Mouse (Mus musculus) c-Kit-positive CD71-positive TER-119-positive erythroid progenitor cells, embryonic 14.5 days (primary cell): ENCODE data around the gene Rdh11.

Experiments used
- DNase-seq: peaks from one replicate; pipeline ENCODE4 v3.0.0-alpha.2; 2013; ENCODE audit warnings: low spot score

The Rdh11 gene

GRCm38 (mm10) chr12:79139417-79139816 lies 52.7 kb downstream of the Rdh11 start:
- DNase-seq, result no peak

- no peak for DNase-seq
These were observed 53.1 kb downstream of the Rdh11 start for GRCm38 (mm10) chr12:79138999-79139398.

- no peak for DNase-seq
These were observed 55.1 kb downstream of the Rdh11 start for GRCm38 (mm10) chr12:79136949-79137348.

- no peak for DNase-seq
These were observed 57.0 kb downstream of the Rdh11 start for GRCm38 (mm10) chr12:79135105-79135504.

GRCm38 (mm10) chr12:79134676-79135075 lies 57.4 kb downstream of the Rdh11 start:
- no peak for DNase-seq

GRCm38 (mm10) chr12:79131706-79132460 lies 60.2 kb downstream of the Rdh11 start:
- no peak for DNase-seq

- no peak for DNase-seq
These were observed 60.9 kb downstream of the Rdh11 start for GRCm38 (mm10) chr12:79131178-79131675.

GRCm38 (mm10) chr12:79130299-79131177 lies 61.6 kb downstream of the Rdh11 start, which contains the start of gene Arg2:
Gene Arg2, plus strand, starts transcription at chr12:79130777.
- peak; percentile 49 for DNase-seq
